Mouse (Mus musculus): Measurements from ENCODE around the gene Apol6. TPM values are rescaled to one million over a fixed set of nuclear protein-coding genes. Genes with fewer than 3 reads are reported as not detected.

The Apol6 gene
- polyA plus RNA-seq, 1 experiment from 2014 or later, result not detected

- Histone ChIP-seq H3K27me3 (no peaks in the 10 kb centered on the region), H3K27ac (no peak overlapping the region), H3K4me2 (replicated peaks) (no peak overlapping the region), H3K4me1 (peaks cover 9% of the 10 kb centered on the region; the same call in 1 of the 2 replicates), H3K4me3 (no peak overlapping the region), H3K9me3 (replicated peaks) (no peaks in the 10 kb centered on the region), H3K9ac (no peak overlapping the region), H3K36me3 (peaks cover 56% of the 10 kb centered on the region)
- no peak for ATAC-seq (ENCODE audit: low FRiP score)
- WGBS, result 82% methylated on average over 3 of the region's 3 CpGs
Measured at GRCm38 (mm10) chr15:77099756-77100155, 55.2 kb downstream of the Apol6 start.

- no peak for ATAC-seq (ENCODE audit: low FRiP score)
- no peak overlapping the region for H3K27ac ChIP-seq
- H3K4me2 ChIP-seq (replicated peaks), result no peak overlapping the region
- WGBS, result 61% methylated on average over 5 of the region's 5 CpGs
- H3K27me3 ChIP-seq, result no peaks in the 10 kb centered on the region
- no peak overlapping the region for H3K4me3 ChIP-seq
- no peak overlapping the region for H3K9ac ChIP-seq
- peaks cover 16% of the 10 kb centered on the region for H3K4me1 ChIP-seq
- no peaks in the 10 kb centered on the region for H3K9me3 ChIP-seq (replicated peaks)
- H3K36me3 ChIP-seq, result peaks cover 39% of the 10 kb centered on the region
Measured at GRCm38 (mm10) chr15:77102685-77103084, 58.2 kb downstream of the Apol6 start.

- Histone ChIP-seq H3K4me1 (peaks cover 16% of the 10 kb centered on the region), H3K27ac (peak overlapping the region; percentile 40; the same call in 1 of the 2 replicates), H3K4me2 (replicated peaks) (no peak overlapping the region), H3K27me3 (no peaks in the 10 kb centered on the region), H3K4me3 (no peak overlapping the region), H3K36me3 (peaks cover 29% of the 10 kb centered on the region; the same call in 1 of the 2 replicates), H3K9me3 (replicated peaks) (no peaks in the 10 kb centered on the region), H3K9ac (no peak overlapping the region)
- ATAC-seq (ENCODE audit: low FRiP score), result no peak
- WGBS, result 67% methylated on average over 10 of the region's 10 CpGs
Measured at GRCm38 (mm10) chr15:77104349-77105158, 60.0 kb downstream of the Apol6 start.

GRCm38 (mm10) chr15:77105273-77105672 lies 60.7 kb downstream of the Apol6 start:
- H3K9me3 ChIP-seq (replicated peaks), result no peaks in the 10 kb centered on the region

More at GRCm38 (mm10) chr15:77105273-77105672, 60.7 kb downstream of the Apol6 start:
- no peak for ATAC-seq (ENCODE audit: low FRiP score)
- Histone ChIP-seq H3K4me2 (replicated peaks) (no peak overlapping the region), H3K9ac (no peak overlapping the region), H3K36me3 (peaks cover 27% of the 10 kb centered on the region; the same call in 1 of the 2 replicates), H3K4me1 (peaks cover 16% of the 10 kb centered on the region), H3K4me3 (no peak overlapping the region), H3K27ac (no peak overlapping the region), H3K27me3 (no peaks in the 10 kb centered on the region)
- 91% methylated on average over 10 of the region's 10 CpGs for WGBS

Other genes starting within 250 kb of the Apol6 start
- 38.5 and 40.1 TPM in 2 replicates for gene Zfp251, start 173.3 kb upstream of the Apol6 start, polyA plus RNA-seq (2016; fragmentation: Nextera tagmentation; extraction: Ambion mirVana)
- gene Zfp7, start 165.5 kb upstream of the Apol6 start, polyA plus RNA-seq (2016; fragmentation: Nextera tagmentation; extraction: Ambion mirVana), result 12.0 and 12.4 TPM in 2 replicates
- 0.94 and 1.3 TPM in 2 replicates for gene Gm49527, start 165.4 kb upstream of the Apol6 start, polyA plus RNA-seq (2016; fragmentation: Nextera tagmentation; extraction: Ambion mirVana)
- gene Zfp647, start 119.3 kb upstream of the Apol6 start, polyA plus RNA-seq (2016; fragmentation: Nextera tagmentation; extraction: Ambion mirVana), result 24.1 and 25.6 TPM in 2 replicates
- 70.2 and 72.4 TPM in 2 replicates for gene 1110038F14Rik, start 96.2 kb upstream of the Apol6 start, polyA plus RNA-seq (2016; fragmentation: Nextera tagmentation; extraction: Ambion mirVana)
- 0.80 and 2.5 TPM in 2 replicates for gene Mb, start 5.9 kb downstream of the Apol6 start, polyA plus RNA-seq (2016; fragmentation: Nextera tagmentation; extraction: Ambion mirVana)

All from hindbrain, embryonic 12.5 days (tissue).